Mouse (Mus musculus): Measurements from ENCODE around the gene Tnfsf14. TPM values are rescaled to one million over a fixed set of nuclear protein-coding genes. Genes with fewer than 3 reads are reported as not detected.

Tnfsf14 gene
- polyA plus RNA-seq, 1 experiment from 2014 or later = not detected

DNA sequence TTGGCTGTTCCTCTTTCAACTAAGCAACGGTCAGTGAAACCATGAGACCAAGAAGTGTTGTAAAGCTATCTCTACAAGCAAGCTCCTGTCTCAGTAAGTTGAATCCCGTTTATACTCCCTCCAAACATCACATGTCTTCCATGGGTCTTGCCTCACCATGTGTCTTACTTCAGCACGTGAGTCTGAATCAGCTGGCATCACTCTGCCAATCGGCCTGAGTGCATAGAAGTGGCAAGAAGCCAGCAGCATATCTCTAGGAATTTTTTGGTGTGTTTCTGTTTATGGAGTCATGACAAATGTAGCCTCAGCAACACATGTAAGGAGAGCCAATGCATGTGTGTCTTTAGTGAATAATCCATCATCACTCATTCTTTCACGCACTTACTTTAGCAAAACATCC, 21.6 kb downstream of the Tnfsf14 start:
- Histone ChIP-seq H3K36me3 (ENCODE audit: control insufficient read depth, insufficient read depth, low read length) (no peaks in the 10 kb centered on the region), H3K27ac (replicated peaks) (no peak overlapping the region), H3K27me3 (ENCODE audit: control insufficient read depth, insufficient read depth, low read length) (no peaks in the 10 kb centered on the region), H3K4me3 (ENCODE audit: low read depth, low read length) (no peak overlapping the region), H3K9me3 (ENCODE audit: control insufficient read depth, low read length) (no peaks in the 10 kb centered on the region), H3K4me2 (replicated peaks; ENCODE audit: low read depth) (no peak overlapping the region), H3K4me1 (replicated peaks; ENCODE audit: control insufficient read depth, insufficient read depth) (no peaks in the 10 kb centered on the region), H3K9ac (ENCODE audit: low read length) (no peak overlapping the region)
- 54% methylated on average over 5 of the region's 5 CpGs for WGBS
- DNase-seq (ENCODE audit: low spot score) = no peak
- ATAC-seq (ENCODE audit: low FRiP score, low TSS enrichment) = no peak
- TF ChIP-seq EP300 (optimal IDR thresholded peaks at IDR 0.05) (no peak), CTCF (IDR thresholded peaks at IDR 0.05; ENCODE audit: low read depth) (no peak)

DNA sequence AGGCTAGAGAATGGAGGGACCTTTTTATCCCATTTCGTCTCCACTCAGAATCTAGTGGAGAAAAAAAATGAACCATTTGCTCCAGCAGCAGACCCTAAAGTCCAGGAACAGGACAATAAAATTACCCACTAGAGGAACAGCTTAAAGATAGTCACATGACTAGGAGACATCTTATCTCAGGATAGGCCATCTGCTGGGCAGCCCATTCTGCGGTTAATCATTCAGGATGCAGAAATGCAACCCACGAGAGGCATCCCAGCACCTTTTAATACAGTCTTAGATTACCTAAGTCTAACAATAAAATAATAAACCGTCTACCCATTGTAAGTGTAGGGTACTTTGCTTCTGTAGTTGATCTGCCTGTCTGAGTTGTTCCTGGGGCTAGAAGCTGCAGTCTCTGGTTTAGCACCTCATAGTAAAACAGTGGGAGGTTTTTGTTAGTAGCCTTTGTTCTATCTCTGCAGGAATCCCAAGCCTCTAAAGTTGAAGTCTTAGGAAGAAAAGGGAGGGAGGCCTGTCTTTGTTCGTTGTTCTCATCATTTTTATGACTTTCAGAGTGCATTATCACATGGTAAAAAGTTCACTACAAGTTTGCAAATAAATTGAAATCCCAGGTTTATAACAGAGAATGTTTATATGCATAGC, 23.2 kb downstream of the Tnfsf14 start:
- no peak overlapping the region for H3K4me3 ChIP-seq (ENCODE audit: low read depth, low read length)
- no peaks in the 10 kb centered on the region for H3K27me3 ChIP-seq (ENCODE audit: control insufficient read depth, insufficient read depth, low read length)
- no peak overlapping the region for H3K9ac ChIP-seq (ENCODE audit: low read length)
- DNase-seq (ENCODE audit: low spot score) (no peak), ATAC-seq (ENCODE audit: low FRiP score, low TSS enrichment) (no peak)
- TF ChIP-seq EP300 (optimal IDR thresholded peaks at IDR 0.05) = no peak
- no peak for TF ChIP-seq CTCF (IDR thresholded peaks at IDR 0.05; ENCODE audit: low read depth)
- H3K4me2 ChIP-seq (replicated peaks; ENCODE audit: low read depth) = no peak overlapping the region
- whole genome bisulfite sequencing = 48% methylated on average over 5 of the region's 5 CpGs
- H3K9me3 ChIP-seq (ENCODE audit: control insufficient read depth, low read length) = no peaks in the 10 kb centered on the region
- no peak overlapping the region for H3K27ac ChIP-seq (replicated peaks)
- no peaks in the 10 kb centered on the region for H3K4me1 ChIP-seq (replicated peaks; ENCODE audit: control insufficient read depth, insufficient read depth)
- no peaks in the 10 kb centered on the region for H3K36me3 ChIP-seq (ENCODE audit: control insufficient read depth, insufficient read depth, low read length)

DNA sequence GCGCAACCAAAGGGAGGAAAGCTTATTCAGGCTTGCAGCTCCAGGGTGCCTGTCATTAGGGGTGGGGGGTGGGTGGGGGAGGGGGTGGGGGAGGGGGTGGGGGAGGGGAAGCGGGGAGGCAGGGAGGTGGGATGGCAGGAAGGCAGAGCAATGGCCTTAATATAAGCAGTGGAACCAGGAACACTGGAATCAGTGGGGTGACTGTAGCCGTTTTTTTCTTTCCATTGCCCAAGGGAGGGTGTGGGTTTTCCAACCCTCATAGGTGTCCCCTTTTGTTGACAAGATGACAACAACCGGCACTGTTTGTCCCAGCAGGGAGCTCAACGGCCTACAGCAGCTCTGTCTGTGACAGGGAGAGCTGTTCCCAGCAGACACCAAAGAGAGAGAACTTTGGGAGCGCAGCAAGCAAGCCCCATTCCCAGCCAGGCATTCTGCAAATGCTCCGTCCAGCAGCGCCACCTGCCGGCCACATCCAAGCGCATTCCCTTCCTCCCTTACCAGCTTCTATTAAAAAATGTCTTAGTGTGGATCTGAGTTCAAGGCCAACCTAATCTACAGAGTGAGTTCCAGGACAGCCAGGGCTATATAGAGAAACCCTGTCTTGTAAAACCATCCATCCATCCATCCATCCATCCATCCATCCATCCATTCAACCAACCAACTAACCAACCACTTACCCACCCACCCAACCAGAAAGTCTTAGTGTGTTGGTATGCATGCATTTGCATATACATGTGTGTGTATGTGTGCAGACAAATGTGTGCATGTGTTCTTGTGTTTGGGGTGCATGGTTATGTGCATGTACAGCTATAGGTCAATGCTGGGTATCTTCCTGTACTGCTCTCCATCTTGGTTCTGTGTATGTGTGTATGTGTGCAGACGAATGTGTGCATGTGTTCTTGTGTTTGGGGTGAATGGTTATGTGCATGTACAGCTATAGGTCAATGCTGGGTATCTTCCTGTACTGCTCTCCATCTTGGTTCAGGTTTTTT, 26.9 kb downstream of the Tnfsf14 start:
- no peak overlapping the region for H3K4me2 ChIP-seq (replicated peaks; ENCODE audit: low read depth)
- peak; percentile 90 for DNase-seq (ENCODE audit: low spot score)
- no peaks in the 10 kb centered on the region for H3K9me3 ChIP-seq (ENCODE audit: control insufficient read depth, low read length)
- no peak overlapping the region for H3K27ac ChIP-seq (replicated peaks)
- WGBS = 17% methylated on average over 11 of the region's 11 CpGs
- H3K36me3 ChIP-seq (ENCODE audit: control insufficient read depth, insufficient read depth, low read length) = no peaks in the 10 kb centered on the region
- peak; percentile 93 for TF ChIP-seq CTCF (IDR thresholded peaks at IDR 0.05; ENCODE audit: low read depth)
- TF ChIP-seq EP300 (optimal IDR thresholded peaks at IDR 0.05) = no peak
- no peak overlapping the region for H3K4me3 ChIP-seq (ENCODE audit: low read depth, low read length)
- H3K4me1 ChIP-seq (replicated peaks; ENCODE audit: control insufficient read depth, insufficient read depth) = no peaks in the 10 kb centered on the region
- H3K27me3 ChIP-seq (ENCODE audit: control insufficient read depth, insufficient read depth, low read length) = no peaks in the 10 kb centered on the region
- no peak overlapping the region for H3K9ac ChIP-seq (ENCODE audit: low read length)
- peak; percentile 71 for ATAC-seq (ENCODE audit: low FRiP score, low TSS enrichment)

DNA sequence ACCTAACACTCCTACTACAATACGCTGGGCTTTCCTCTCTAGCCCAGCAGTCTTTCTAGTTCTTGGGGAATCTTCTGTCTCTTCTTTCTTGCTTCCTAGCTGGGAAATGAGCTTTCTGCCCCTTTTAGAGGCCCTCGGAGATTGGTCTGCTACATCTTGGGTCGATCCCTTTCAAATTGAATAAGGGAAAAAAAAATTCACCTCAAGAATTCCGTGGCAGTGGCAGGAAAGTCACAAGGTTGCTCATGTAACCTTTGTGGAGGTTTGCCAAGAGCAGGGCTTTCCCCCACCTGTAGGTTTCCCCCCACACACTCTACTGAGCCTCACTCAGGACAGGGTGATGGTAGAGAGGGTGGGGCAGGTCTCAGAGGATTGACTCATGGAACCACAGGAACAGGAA, 40.2 kb downstream of the Tnfsf14 start:
- no peak overlapping the region for H3K9ac ChIP-seq (ENCODE audit: low read length)
- no peak overlapping the region for H3K27ac ChIP-seq (replicated peaks)
- no peaks in the 10 kb centered on the region; the same call in 1 of the 2 replicates for H3K27me3 ChIP-seq (ENCODE audit: control insufficient read depth, insufficient read depth, low read length)
- TF ChIP-seq CTCF (IDR thresholded peaks at IDR 0.05; ENCODE audit: low read depth) (no peak), EP300 (optimal IDR thresholded peaks at IDR 0.05) (no peak)
- H3K4me2 ChIP-seq (replicated peaks; ENCODE audit: low read depth) = no peak overlapping the region
- no peaks in the 10 kb centered on the region for H3K4me1 ChIP-seq (replicated peaks; ENCODE audit: control insufficient read depth, insufficient read depth)
- no peaks in the 10 kb centered on the region for H3K9me3 ChIP-seq (ENCODE audit: control insufficient read depth, low read length)
- H3K36me3 ChIP-seq (ENCODE audit: control insufficient read depth, insufficient read depth, low read length) = no peaks in the 10 kb centered on the region
- DNase-seq (ENCODE audit: low spot score) (no peak), ATAC-seq (ENCODE audit: low FRiP score, low TSS enrichment) (no peak)
- WGBS = 85% methylated on average over 4 of the region's 4 CpGs
- no peak overlapping the region for H3K4me3 ChIP-seq (ENCODE audit: low read depth, low read length)

DNA sequence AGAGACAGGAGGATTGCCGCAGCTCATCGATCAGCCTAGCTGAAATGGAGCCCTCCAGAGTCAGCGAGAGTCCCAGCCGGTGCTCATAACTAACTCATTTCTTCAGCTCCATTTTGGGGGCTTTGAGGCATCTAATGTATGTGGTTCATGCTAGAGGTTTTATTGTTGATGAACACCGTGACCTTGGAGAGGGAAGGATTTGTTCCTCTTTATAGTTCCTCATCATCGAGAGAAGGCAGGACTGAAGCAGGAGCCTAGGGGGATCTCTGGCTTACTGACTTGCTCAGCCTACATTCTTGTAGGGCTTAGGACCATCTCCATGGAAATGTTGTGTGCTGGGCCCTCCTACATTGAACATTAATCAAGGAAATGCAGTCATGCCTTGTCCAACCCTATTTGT, 41.0 kb downstream of the Tnfsf14 start:
- Histone ChIP-seq H3K4me2 (replicated peaks; ENCODE audit: low read depth) (no peak overlapping the region), H3K27ac (replicated peaks) (no peak overlapping the region), H3K36me3 (ENCODE audit: control insufficient read depth, insufficient read depth, low read length) (no peaks in the 10 kb centered on the region), H3K27me3 (ENCODE audit: control insufficient read depth, insufficient read depth, low read length) (no peaks in the 10 kb centered on the region; the same call in 1 of the 2 replicates), H3K4me1 (replicated peaks; ENCODE audit: control insufficient read depth, insufficient read depth) (no peaks in the 10 kb centered on the region), H3K4me3 (ENCODE audit: low read depth, low read length) (no peak overlapping the region), H3K9me3 (ENCODE audit: control insufficient read depth, low read length) (no peaks in the 10 kb centered on the region), H3K9ac (ENCODE audit: low read length) (no peak overlapping the region)
- TF ChIP-seq CTCF (IDR thresholded peaks at IDR 0.05; ENCODE audit: low read depth) (no peak), EP300 (optimal IDR thresholded peaks at IDR 0.05) (no peak)
- DNase-seq (ENCODE audit: low spot score) = no peak
- WGBS = 91% methylated on average over 6 of the region's 6 CpGs
- no peak for ATAC-seq (ENCODE audit: low FRiP score, low TSS enrichment)
